Mouse (Mus musculus) naive thymus-derived CD4-positive, alpha-beta T cell, adult 2 months (primary cell): ENCODE measurements around the gene Krtap6-5.
"Not testable (repeated sequence)": the region's sequence is repeated elsewhere in the genome, so short reads cannot be mapped to it uniquely, and the experiment has no call there.

ENCODE experiments used
- DNase-seq: peaks from one replicate; pipeline ENCODE4 v3.0.0-alpha.2; 2011; ENCODE audit warnings: low read depth

The Krtap6-5 gene

GRCm38 (mm10) chr16:89047783-89048182, at the start of gene Krtap6-5:
TSS of gene Krtap6-5 (minus strand) at chr16:89047883.
- DNase-seq, result no peak

- DNase-seq, result not testable (repeated sequence)
Measured at GRCm38 (mm10) chr16:89071041-89071440, 23.4 kb upstream of the Krtap6-5 start.

GRCm38 (mm10) chr16:89063902-89064301, 16.2 kb upstream of the Krtap6-5 start, which contains the start of gene 1110025L11Rik:
TSS of gene 1110025L11Rik (minus strand) at chr16:89064002.
- DNase-seq, result not testable (repeated sequence)

- DNase-seq, result not testable (repeated sequence)
Measured at GRCm38 (mm10) chr16:89041372-89041771, 6.3 kb downstream of the Krtap6-5 start, which contains the start of gene Gm10228. TSS of gene Gm10228 (minus strand) at chr16:89041472.

- not testable (repeated sequence) for DNase-seq
Measured at GRCm38 (mm10) chr16:89031399-89031798, 16.3 kb downstream of the Krtap6-5 start, which contains the start of gene Krtap6-1. TSS of gene Krtap6-1 (plus strand) at chr16:89031699.

- not testable (repeated sequence) for DNase-seq
Measured at GRCm38 (mm10) chr16:89014984-89015383, 32.7 kb downstream of the Krtap6-5 start, which contains the start of gene Gm10229. TSS of gene Gm10229 (plus strand) at chr16:89015284.

GRCm38 (mm10) chr16:89013973-89014372, 33.7 kb downstream of the Krtap6-5 start:
- DNase-seq, result no peak

GRCm38 (mm10) chr16:89010659-89011058, 37.0 kb downstream of the Krtap6-5 start, which contains the start of gene Krtap22-2:
TSS of gene Krtap22-2 (minus strand) at chr16:89010759.
- DNase-seq, result no peak
